Mouse (Mus musculus): ENCODE results near the gene Sh2d3c.

- TF ChIP-seq CTCF (IDR thresholded peaks at IDR 0.05; ENCODE audit: control insufficient read depth, insufficient read depth, insufficient replicate concordance, low read depth, low read length) (no peak), POLR2A (IDR thresholded peaks at IDR 0.05; ENCODE audit: control insufficient read depth, low read depth, low read length) (no peak)
Measured at GRCm38 (mm10) chr2:32694691-32695090, 26.2 kb upstream of the Sh2d3c start.
